Mouse (Mus musculus) mesoderm, embryonic 11.5 days (tissue): ENCODE measurements around the gene Slc22a1.

Source experiments
- DNase-seq: peaks from one replicate; pipeline ENCODE4 v3.0.0-alpha.2; 2012; ENCODE audit warnings: low read depth, low spot score

Slc22a1 gene

DNA sequence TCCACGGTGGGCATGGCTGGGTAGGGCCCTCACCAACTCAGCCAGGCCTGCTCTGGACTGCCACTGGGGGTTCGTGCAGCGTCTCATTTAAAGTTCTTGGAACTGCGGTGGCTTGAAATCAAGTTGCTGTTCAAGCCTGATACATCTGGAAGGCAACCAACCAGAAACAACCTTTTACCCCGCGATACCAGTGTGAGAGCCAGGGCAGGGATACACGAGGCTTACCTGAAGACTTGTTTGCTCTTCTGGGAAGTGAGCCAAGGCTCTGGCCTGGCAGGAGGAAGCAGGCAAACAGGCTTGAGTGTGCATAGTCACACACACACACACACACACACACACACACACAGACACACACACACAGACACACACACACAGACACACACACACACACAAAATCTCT lies at the start of gene Slc22a1:
Gene Slc22a1 (minus strand): TSS at position 184 of the 400 bp plus-strand sequence.
- DNase-seq = no peak

DNA sequence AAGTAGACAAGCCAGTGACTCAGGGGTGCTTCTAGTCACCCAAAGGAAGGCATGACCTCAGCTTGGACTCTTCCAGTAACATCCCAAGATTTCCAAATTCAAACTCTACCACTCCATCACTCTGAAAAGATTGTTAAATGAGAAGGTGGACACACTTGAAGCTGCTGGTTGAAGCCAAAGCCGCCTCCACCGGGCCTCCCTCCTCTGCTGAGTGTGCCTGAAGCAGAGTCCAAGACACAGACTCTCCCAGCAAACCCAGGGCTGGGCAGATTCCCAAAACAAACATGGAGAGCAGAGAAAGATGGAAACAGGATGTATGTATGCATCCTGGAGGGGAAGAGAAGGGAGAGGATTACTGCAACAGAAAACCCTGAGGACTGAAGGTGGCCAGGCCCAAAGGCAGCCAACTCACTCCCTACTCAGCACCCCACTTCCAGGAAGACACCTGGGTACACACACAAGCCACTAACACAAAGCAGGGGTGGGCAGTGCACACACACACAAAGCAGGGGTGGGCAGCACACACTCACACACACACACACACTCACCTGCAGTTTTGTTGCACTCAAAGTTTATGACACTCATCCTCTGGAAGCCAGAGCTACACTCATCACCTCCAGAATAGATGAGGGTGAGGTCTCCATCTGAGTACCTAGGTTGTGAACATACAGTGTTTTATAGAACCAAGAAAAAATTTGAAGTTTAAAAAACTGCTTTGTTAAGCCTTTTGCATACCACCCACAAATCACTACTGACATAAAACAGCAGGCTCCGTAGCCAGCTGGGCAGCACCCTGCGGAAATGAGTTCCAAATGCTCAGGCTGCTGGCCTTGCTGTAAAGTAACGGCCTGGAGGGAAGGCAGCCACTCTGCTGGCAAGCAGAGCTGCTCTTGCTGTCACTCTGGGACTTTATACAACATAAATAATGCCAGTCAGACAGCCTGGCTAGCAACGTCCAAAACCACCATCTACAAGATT lies 49.4 kb upstream of the Slc22a1 start:
- DNase-seq = peak; percentile 76

DNA sequence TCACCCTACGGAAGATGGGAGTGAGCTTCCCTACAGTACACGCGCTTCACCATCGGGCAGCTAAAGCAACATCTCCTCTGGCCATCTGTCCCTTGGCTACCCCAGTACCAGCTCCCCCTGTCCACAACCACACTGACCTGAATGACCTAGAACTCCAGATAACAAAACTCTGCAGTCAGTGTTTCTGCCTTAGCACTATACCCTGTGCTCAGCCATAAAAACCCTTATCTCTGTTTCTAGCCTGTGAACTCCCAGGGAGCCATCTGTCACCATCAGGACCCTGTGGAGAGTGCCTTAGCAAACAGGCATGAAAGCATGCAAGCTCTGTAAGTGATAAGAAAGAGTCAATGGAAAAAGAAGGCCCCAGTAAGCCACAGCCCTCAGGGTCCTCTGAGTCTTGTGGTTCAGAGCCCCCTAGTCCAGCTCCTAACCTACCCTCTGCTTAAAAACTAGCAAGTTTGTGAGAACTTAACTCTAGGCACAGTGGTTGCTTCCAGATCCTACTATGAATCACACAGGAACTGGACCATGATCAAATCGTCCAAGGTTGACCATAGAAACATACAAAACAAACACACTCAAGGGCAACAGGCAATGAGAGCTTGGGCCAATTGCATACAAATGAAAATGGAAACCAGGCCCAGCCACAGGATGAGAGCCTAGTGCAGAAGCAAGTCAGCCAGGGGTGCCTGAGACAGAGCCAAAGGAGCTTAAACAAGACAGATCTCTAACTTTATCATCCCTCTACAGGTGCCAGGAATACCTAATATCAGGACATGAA lies 48.5 kb upstream of the Slc22a1 start:
- no peak for DNase-seq

DNA sequence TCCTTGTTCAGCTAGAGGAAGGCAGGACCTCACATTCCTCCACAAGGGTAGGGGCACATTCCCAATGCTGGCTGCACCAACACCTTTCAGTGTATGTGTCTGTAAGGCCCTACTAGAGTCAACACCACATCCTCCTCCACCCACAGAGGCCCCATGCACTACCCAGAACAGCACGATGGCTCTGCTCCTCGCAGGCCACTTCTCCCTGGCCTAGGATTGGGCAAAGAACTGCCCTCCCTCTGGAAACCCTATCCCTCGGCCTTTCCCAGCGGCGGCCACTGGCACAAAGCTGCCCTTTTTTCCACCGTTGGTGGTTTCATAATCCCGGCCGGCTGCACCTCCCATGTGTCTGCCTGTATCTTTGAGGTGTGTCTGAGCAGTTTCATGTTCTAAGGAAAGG lies 47.0 kb upstream of the Slc22a1 start:
- no peak for DNase-seq

DNA sequence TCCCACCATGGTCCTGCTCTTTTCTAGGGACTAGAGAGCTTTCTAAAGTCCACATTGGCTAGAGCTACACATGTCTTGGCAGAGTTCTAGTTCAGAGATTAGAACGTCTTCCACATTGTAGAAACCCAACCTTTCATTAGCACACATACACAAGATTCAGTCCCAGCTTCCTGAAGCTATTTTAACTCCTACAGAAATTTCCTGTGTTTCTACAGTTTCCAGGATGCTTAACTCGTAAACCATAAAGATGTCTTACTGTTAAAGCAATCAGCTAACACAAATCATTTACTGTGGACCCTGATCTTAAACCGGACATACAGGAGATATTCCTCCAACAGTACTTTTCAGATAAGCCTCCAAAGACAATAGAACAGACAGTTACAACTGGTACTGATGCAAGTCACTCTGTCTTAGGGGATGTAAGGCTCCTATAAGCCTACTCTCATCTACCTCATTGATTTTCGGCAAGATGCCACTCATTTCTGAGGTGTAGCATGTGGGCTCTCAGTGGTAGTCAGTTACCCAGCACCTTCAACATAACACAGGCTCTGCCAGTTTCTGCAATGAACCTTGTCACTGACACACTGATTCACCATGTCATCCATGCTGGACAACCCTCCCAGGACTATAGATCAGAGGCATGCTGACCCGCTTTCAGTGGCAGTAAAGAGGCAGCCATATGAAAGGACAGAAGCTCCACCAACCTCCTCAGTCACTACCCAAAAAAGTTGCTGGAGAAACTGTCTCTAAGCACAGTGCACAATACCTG lies 45.7 kb upstream of the Slc22a1 start:
- DNase-seq = no peak

DNA sequence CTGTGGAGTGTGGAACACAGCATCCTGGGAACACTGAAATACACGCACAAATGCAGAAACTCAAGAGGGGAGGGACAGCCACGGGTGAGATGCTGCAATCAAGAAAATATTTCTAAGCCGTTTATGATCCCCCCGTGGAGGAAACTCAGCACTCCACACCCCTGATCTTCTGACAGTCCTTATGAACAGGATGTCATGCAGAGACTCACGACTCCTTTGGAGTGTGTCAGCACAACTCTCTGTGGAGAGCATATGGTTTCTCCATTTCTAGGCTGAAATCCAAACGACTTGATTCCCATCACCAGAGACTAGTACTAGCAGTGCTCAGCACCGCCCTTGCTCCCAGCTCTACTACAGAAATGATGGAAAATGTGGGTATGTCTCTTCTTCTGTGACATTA lies 42.6 kb upstream of the Slc22a1 start:
- no peak for DNase-seq

DNA sequence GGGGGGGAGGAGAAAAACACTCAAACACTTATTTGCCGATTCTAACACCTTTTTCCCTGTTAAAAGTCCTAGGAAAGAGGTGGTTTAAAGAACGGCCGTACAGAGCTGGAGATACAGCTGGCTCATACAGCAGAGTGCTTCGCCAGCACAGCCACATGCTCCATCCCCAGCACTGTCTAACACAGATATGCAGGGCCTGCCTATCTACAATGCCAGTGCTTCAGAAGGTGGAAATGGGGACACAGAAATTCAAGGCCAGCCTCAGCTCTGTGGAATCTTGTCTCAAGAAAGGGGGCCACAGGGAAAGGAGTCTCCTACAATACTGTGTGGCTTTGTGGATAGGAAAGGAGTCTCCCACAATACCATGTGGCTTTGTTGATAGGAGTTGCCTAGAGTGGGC lies 41.8 kb upstream of the Slc22a1 start:
- DNase-seq = no peak

DNA sequence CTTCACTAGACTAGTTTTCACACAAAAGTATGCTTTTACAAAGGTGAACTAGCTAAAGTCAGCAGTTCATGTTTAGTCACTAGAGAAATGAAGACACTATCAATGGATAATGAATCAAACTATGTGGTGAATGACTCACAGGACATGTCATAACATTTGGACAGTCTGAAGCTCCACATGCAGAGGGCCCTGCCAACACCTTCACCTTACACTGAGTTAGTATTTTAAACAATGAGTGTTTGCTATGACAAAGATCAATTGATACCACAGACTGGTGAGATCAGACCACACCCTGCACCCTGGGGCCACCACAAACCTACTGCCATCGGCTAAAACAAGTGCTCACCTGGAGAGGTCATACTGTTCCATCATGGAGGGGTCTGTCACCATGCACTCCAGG lies 39.4 kb upstream of the Slc22a1 start:
- no peak for DNase-seq

DNA sequence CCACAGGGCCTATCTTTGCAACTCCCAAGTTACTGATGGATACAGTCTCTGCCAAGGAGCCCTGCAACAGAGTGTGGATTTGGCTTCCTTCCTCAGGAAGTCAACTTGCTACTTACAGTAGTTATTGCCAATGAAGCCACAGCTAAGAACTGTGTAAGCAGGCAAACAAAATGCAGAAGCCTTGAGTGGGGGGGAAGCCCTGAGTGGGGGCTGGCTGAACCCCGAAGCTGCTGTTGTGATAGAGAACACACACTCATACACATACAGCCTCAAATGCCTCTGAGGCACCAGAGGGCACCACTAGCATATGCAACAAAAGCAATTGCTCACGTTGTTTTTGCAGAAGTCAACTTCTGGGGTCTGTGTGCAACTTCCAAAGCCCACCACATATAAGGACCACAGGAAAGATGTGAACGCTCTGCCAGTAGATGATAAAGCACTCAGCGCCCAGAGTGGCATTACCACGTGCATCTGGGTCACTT lies 38.5 kb upstream of the Slc22a1 start:
- DNase-seq = no peak

DNA sequence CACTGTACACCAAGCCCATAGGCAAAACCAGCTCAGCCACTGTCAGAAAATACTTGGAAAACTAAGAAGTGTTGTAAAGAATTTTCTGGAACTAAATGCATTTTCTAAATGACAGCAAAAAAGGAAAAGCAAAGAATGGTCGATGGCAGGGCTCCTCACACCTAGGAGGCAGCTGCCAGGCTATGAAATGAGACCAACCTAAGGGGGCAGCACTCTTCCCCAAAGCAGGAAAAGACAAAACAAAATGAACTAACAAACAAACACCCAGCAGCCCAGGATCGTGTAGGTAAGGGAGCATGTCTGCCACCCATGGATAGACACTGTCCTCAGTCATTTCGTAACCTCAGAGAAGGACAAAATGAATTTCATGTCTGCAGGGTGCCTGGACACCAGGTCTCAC lies 37.4 kb upstream of the Slc22a1 start:
- DNase-seq = no peak

DNA sequence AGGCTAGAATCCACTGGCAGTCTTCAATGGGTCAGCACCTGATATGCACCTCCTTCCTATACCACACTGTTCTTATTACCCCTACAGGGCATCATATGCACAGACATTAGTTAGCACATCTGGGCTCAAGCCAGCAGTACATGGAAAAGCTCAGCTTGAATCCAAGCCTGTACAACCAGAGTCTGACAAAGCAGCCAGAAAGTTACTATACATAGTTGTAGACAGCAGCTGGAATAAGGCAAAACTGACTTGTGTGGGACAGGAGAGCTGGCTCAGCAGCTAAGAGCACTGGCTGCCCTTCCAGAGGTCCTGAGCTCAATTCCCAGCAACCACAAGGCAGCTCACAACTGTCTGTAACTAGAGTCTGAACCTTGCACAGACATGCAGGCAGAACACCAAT lies 36.6 kb upstream of the Slc22a1 start:
- DNase-seq = no peak

DNA sequence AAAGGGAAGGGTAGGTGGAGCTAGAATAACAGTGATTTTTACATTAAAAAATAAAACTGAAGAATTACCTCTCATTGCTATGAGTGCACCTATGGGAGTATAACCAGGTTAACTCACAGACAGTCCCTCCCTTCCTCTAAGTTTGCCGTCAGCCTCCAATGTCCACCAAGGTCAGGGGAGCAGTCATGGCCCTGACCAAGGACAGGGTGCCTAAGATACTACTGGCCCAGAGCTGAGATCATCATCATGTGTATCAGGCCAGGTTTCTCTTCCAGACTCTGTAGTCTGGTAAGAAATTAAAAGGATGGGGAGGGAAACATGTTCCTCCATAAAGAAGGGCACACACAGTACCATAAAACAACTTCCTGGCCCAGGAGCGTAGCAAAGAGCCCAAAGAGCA lies 35.3 kb upstream of the Slc22a1 start:
- DNase-seq = no peak

DNA sequence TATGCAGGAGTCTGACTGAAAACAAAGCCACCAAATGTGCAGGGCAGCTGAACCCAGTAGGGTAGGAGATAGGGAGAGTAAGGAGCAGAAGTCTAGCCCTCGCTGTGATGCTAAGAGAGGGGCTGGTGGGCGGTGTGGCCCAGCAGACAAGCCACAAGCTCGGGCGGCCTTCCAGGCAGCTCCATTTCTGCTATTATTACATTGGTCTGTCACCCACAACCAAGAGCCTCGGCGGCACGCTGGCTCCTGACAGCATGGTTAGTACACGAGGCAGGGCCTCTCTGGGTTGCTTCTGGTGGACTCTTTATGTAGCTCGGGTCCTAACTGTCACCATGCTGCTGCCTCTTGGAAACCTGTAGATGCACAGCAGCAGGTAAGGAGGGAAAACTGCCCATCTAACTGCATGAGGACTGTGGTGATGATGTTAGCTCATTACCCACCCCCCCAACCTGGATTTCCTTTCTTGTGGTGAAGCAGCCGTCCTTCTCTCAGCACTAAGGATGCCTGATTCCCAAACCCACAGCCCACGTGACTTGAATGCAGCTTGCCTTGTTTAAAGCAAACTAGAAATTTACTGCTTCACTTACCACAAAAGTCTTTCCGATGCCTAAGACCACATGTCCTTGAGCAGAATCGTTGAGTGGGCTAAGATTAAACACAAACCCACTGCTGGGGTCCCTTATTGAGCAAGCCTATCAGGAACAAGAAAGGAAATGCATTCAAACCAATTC lies 34.6 kb upstream of the Slc22a1 start:
- no peak for DNase-seq

DNA sequence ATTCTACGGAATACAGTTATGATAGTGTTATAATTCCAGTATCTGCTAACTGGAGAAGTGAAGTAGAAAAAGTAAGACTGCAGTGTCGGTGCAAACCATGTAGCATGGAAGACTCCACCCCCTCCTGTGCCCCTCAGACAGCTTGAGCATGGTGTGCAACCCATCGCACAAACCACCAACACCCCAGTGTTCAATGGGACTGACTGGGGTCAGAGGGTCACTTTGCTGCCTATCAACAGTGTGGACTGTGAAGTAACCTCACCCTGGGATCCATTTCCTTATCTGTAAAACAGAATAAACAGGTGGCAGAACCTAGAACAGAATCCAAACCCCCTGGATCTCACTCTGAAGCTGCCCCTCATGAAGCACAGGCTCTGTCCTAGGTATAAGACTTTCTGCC lies 32.8 kb upstream of the Slc22a1 start:
- DNase-seq = no peak

DNA sequence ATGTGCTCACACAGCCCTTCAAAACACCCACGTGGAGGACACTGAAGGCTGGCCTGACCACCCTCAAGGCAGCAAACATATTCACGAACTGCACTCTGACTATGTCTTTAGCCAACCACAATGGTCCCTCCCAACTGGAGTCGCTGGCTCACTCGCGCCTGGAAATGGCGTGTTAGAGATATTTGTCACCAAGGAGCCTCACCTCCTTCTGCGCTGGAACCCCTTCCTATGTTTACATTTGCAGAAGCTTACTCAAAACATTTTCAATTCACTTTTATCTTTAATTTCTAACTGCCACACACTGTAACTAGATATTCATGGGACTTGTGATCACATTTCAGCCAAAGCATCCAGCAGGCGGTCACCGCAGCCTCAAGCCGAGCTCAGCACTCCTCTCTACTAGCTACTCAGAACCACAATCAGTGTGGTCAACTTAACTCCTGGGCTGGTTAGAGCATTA lies 31.0 kb upstream of the Slc22a1 start:
- DNase-seq = no peak

DNA sequence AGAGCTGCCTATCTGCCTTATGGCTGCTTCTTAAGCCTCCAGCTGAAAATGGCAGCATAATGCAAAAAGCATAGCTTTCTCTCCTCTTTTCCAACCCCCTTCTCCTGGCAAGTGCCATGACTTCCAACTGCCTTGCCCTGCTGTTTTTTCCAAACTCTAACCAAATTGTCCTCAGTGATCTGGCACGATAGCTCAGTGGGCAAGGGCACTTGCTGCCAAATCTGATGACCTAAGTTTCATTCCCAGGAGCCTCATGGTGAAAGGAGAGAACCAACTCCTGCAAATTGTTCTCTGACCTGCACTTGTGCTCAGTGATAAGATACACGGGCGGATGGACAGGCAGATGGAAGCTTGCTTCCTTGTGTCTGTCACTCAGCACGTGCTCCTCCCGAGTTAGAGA lies 27.3 kb upstream of the Slc22a1 start:
- DNase-seq = no peak

DNA sequence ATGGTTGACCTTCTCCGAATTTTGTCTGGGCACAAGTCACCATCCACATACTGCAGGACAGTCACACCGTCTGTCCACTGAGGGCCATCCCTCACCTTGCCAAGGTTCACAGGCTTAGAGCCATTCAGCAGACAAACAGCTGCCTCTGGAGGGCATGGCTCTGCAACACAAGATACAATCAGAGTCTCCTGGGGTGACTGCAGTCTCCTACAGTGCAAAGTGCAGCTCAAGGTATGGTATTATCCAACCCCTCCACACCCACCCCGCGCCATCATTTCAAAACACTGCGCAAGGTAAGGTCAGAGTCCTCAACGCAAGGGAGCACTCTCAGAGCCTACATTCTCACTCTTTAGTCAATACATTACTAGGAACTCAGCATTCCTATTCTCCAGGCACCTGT lies 24.7 kb upstream of the Slc22a1 start:
- no peak for DNase-seq

DNA sequence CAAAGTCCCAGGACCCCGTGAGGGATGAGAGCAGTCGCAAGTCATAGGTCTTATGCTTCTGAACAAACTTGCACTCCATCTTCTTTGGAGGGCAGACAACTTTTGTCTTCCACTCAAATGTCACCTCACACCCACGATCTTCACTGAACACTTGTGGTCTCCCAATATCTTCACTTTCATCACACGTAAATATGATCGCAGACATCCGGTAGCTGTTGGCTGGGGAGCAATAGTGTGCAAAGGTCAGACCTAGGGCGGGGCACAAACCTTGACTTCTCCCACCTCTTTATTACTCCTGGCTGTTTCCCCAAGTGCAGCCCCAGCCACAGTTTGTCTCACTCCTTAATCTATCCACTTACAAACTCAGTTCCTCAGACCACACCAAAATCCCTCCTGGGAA lies 16.3 kb upstream of the Slc22a1 start:
- no peak for DNase-seq

DNA sequence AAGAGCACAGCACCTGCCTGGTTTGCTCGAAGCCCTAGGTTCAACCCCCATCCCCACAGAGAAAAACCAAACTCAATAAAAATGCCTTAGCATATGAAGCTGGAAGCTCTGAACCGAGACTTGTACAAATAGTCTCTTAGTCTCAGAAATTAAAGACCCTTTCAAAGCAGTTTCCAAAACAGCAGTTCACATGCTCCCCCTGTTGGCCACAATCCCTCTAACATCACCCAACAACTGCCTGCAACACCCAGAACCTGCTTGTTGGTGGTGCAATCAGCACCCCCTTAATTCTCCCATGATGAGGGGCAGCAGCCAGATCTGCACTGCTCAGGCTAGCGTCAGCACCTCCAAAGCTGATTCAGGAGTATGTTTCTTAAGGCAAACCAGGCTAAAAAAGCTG lies 13.9 kb upstream of the Slc22a1 start:
- DNase-seq = peak; percentile 45

DNA sequence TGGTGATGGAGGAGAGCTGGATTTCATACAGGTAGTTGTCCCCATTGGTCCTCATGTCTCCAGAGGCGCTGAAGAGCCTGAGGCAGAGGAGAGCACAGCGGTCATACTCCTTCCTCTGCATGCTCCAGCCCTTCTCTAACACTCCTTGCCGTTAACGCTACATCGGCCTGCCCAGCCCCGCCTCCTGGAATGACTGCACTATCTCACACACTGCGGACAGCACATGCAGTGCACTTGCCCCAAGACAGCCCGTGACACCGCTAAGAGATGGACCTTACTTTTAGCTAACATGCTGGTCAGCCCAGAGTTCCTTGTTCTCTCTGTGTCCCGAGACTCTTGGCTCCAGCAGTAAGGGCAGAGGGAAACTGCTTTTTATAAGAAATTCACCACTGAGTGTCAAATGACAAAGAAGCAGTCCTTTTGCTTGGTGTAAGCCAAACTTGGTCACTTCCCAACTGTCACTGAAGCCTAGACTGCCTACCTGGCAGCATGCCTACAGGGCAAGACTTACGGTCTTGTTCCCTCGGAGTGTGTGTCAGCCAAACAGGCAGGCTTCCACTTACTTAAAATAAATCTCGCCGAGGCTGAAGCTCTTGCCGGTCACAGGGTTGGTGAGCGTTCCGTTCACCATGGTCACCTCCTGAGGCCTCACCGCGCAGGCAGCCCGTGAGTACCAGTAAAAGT lies 12.9 kb upstream of the Slc22a1 start:
- no peak for DNase-seq
